Mouse (Mus musculus) left cerebral cortex, adult 8-10 months (tissue): ENCODE data around the gene Agmo. TPM values are rescaled to one million over a fixed set of nuclear protein-coding genes. Genes with fewer than 3 reads are reported as not detected.

Experiments
- DNase-seq, 2 experiments: peaks; one replicate each; pipeline ENCODE4 v3.0.0; 2022; ENCODE audit warnings: low spot score in 2 of 2
- total RNA-seq, 4 experiments: library from RNA; stranded (reverse); gene quantifications; 2 replicates each; pipeline ENCODE4 v1.2.4; 2022

Agmo gene
- total RNA-seq, result 1 to 10 TPM; 4.4 to 6.1 (median 5.7) TPM

- DNase-seq, result peak in 1 of 2 experiments; percentile 13
Observed at GRCm38 (mm10) chr12:37241566-37242021, at the start of gene Agmo. Gene Agmo, plus strand, starts transcription at chr12:37241641.

GRCm38 (mm10) chr12:37231119-37231518 is 10.3 kb upstream of the Agmo start:
- no peak for DNase-seq

- DNase-seq, result no peak
Observed at GRCm38 (mm10) chr12:37240975-37241565, 371 bp upstream of the Agmo start.

GRCm38 (mm10) chr12:37242484-37242883 is 1.0 kb downstream of the Agmo start:
- no peak for DNase-seq

- no peak for DNase-seq
Observed at GRCm38 (mm10) chr12:37244876-37245275, 3.4 kb downstream of the Agmo start.

DNA sequence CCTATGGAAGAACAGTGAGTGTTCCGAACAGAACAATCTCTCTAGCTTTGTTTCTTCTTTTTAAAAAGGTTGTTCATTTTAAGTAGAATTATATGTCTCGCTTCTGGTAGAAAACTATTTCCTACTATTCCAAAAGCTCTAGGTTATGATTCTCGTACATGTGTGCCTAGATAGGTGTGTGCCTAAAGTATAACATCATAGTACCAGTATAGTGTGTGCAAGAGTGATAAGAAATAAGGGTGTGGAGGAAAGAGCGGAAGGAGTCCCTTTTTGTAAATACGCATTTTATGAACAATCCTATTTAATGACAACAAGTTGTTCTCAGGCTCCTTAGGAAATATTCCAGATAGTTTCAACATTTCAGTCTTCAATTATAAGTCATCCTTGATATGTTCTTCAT is 10.2 kb downstream of the Agmo start:
- DNase-seq, result no peak

DNA sequence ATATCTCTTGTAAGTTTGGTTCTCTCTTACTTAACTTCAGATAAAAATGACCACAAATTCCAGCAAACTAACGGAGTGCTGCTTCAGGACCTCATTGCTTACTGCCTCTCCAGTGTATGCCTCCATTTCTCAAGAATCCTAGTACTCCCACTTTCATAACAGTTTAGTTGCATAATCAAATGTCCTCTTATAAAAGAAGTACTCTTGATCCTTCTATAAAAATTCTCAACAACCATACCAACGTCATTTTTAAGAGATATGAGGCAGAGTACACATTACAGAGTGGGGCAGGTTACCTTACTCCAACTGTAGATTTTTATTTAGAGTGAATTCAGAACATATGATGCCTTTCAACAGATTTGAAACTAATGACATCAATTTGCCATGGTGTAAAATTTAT is 15.7 kb downstream of the Agmo start:
- DNase-seq, result no peak

GRCm38 (mm10) chr12:37259771-37260528 is 18.5 kb downstream of the Agmo start:
- DNase-seq, result no peak

- no peak for DNase-seq
Observed at GRCm38 (mm10) chr12:37263685-37264084, 22.2 kb downstream of the Agmo start.

DNA sequence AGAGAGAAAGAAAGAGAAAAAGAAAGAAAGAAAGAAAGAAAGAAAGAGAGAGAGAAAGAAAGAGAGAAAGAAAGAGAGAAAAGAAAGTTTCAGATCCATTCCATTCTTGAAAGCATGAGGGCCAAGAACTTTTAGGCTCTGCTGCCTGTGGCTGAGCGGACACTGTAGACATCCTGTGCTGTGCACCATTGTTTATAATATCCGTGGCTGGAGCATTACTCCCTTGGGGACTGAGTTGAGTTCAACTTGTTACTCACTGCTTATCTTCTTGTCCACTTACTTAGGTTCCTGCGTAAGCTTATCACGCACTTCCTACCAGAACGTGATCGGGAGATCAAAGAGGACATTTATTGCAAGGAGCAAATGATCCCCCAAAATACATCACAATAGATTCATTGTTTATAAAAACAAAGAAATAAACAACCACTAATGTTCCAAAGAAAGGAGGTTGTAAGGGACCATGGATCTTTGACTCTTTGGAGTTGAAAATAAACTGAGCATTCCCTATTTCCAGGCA is 27.3 kb downstream of the Agmo start:
- DNase-seq, result no peak

- no peak for DNase-seq
Observed at GRCm38 (mm10) chr12:37272660-37273059, 31.2 kb downstream of the Agmo start.

DNA sequence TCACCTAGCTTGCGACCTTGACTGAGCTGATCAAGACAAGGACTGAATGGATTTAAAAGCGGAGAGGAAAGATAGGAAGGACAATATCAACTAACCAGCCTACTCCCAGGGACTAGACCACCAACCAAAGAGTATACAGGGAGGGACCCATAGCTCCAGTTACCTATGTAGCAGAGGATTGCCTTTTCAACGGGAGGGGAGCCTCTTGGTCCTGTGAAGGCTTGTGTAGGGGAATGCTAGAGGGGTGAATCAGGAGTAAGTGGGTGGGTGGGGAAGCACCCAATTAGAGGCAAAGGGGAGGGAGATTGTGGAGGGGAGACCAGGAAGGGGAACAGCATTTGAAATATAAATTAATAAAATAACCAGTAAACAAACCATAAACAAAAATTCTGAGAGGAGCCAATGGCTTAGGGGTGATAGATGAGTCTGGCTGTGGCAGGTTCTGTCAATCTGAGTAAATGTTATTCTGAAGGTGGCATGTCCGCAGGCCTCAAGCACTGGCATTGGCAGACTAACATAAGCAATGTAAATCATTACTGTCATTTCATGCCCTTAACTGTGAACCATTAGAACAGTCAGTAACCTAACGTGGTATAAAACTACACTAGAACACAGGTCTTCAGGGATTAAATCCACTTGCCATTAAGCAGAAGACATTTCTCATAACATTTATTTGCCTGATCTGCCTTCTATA is 32.7 kb downstream of the Agmo start:
- no peak for DNase-seq

DNA sequence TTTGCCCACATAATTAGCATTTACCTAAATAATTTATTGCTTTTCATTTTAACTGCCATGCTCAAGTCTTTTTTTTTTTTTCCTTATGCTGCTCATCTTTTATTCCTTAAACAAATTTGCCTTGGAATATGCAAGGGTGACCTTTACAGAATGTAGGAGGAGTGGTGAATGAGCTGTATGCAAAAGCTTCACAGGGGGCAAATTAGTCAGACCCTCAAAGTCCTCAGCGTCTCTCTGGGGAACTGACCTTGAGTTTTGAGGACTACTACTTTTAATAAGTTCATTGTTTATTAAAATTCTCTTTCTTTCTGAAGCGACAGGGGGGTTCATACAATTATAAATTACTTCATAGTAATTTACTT is 33.2 kb downstream of the Agmo start:
- no peak for DNase-seq

DNA sequence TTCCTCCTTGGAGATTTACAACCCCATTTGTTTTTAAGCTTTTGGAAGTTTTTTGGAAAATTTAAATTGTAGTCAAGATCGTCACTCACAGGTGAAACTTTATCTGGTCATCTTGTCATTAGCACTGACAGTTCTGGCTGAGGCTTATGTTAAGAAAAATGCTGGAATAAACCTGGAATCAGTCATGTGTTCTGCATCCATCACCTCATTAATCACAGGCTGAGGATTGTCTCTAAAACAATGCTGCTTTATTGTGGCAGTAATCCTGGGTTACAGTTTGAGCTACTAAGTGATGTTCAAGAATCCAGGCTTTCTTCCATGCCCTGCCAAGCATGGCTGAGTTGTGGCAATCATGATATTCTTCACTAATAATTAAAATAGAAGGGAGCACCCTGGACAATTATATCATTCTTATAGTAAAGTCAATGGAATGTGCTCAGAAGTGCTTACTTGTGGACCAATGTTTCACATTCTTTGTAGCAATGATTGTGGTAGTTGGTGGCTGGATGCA is 65.6 kb downstream of the Agmo start:
- no peak for DNase-seq

GRCm38 (mm10) chr12:37310786-37311185 is 69.3 kb downstream of the Agmo start:
- DNase-seq, result no peak

DNA sequence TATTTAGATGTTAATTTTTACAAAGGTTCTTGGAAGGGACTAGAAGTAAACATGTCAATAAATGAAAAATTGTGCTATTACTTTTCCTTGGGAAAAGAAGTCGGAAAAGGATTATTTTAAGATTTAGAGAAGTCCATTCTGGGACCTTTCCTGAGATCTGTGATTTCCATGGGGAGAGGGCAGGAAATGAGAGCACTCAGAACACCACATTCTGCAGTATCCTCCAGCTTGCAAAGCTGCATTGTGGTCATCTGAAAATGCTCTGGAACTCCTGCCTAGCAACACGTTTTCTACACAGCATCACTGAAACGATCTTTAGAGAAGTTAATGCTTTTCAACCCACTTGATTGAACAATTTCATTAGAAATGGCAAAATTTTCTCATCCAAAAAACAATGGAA is 81.4 kb downstream of the Agmo start:
- DNase-seq, result no peak

- DNase-seq, result no peak
Observed at GRCm38 (mm10) chr12:37334987-37335386, 93.5 kb downstream of the Agmo start.

GRCm38 (mm10) chr12:37344225-37344624 is 102.8 kb downstream of the Agmo start:
- no peak for DNase-seq

DNA sequence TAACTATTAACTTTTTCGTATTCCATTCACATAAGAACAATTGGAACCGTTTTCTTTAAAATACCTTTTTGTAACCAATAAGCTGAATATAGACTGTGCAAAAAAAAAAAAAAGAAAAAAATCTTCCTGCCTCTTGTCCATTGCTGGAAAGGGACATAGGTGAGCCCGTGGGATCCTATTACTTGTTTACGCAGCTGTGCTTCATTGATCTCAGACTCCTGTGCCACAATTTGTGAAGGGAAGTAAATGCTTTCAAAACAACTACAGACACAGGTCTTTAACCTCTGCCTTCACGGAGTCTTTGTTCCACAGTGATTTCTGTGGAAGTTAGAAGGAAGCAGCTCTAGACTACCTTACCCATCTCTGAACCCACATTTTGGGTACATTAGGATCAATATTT is 104.3 kb downstream of the Agmo start:
- DNase-seq, result no peak

- DNase-seq, result no peak
Observed at GRCm38 (mm10) chr12:37392316-37392715, 150.9 kb downstream of the Agmo start.

DNA sequence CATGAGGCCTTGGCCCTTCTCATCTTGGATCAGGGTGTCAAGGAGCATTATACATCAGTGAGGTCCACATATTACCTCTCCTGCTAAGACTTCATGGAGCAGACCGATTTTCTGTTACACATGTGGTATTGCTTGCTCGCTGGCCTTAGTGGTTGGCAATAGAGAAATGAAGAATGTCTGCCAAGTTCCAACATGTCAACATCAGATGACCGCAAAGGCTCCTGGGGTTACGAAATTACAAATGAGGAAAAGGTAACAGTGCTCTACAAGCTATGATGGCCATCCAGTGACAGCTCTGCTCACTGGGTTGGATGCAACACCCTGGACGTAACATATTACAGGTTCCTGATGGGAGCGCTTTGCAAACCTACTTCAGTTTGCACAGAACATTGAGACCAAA is 161.1 kb downstream of the Agmo start:
- no peak for DNase-seq

DNA sequence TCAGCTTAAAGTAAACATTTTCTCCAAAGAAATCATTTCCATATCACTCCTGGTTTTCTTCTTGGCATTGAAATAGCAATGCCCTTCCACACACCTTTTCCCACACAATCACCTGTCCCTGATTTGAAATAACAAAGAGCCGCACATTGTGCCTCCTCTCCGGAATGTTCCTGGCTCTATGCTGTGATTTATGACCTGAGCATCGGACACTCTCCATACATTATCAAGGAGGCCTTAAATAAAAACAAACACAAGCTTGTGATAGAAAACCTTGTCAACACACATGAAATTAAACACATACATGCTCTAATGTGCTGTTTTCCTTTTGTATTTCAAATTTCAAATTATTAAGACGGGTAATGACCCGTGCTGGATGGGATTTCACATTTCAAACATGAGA is 184.9 kb downstream of the Agmo start:
- DNase-seq, result no peak
